Mouse (Mus musculus) kidney, embryonic 16.5 days (tissue): ENCODE measurements around the gene Npas3. TPM values are rescaled to one million over a fixed set of nuclear protein-coding genes. Genes with fewer than 3 reads are reported as not detected.

Experiments
- ATAC-seq: fragments of 200-750 bp; cut with Nextera tagmentation; 2 replicates; pipeline ENCODE4 v1.8.0; 2017; ENCODE audit warnings: moderate TSS enrichment; ENCODE audit not compliant: low FRiP score, low TSS enrichment
- H3K27ac ChIP-seq: fragments of 300-500 bp; sonication (generic); 2 replicates; pipeline ENCODE4 v1.5.1; 2014; ENCODE audit warnings: low read length
- H3K27me3 ChIP-seq: fragments of 300-500 bp; sonication (generic); 2 replicates; pipeline ENCODE4 v1.6.1; 2014; ENCODE audit warnings: low read length, control low read depth, mixed read lengths; ENCODE audit not compliant: insufficient read depth
- H3K36me3 ChIP-seq: fragments of 300-500 bp; sonication (generic); 2 replicates; pipeline ENCODE4 v1.6.1; 2014; ENCODE audit warnings: low read length, control low read depth, mixed read lengths; ENCODE audit not compliant: insufficient read depth
- H3K4me1 ChIP-seq: fragments of 300-500 bp; sonication (generic); 2 replicates; pipeline ENCODE4 v1.6.1; 2014; ENCODE audit warnings: low read length, control low read depth, mixed read lengths; ENCODE audit not compliant: insufficient read depth
- H3K4me2 ChIP-seq: fragments of 300-500 bp; sonication (generic); replicated peaks from 2 replicates; pipeline ENCODE4 v1.6.1; 2014; ENCODE audit warnings: low read depth, low read length
- H3K4me3 ChIP-seq: fragments of 300-500 bp; sonication (generic); 2 replicates; pipeline ENCODE4 v1.5.1; 2014; ENCODE audit warnings: mild to moderate bottlenecking, low read length
- H3K9ac ChIP-seq: fragments of 300-500 bp; sonication (generic); replicated peaks from 2 replicates; pipeline ENCODE4 v1.6.1; 2014; ENCODE audit warnings: low read length
- H3K9me3 ChIP-seq: fragments of 300-500 bp; sonication (generic); 2 replicates; pipeline ENCODE4 v1.6.1; 2016; ENCODE audit warnings: low read length, control low read depth
- WGBS: fragments of 180-500 bp; shearing (Covaris S2); extraction: QIAGEN DNeasy Blood & Tissue Kit; methylation state at CpG from one replicate; pipeline ENCODE4 v1.1.7; 2014; 5-methylcytosine and 5-hydroxymethylcytosine counted together
- polyA plus RNA-seq: library from polyadenylated mRNA; unstranded; fragments of >200 nt; fragmentation: Nextera tagmentation; extraction: Ambion mirVana; gene quantifications from 2 replicates; pipeline ENCODE4 v1.2.1, GENCODE M21; 2015

The Npas3 gene
- polyA plus RNA-seq, 1 experiment from 2014 or later, result 0.92 TPM

DNA sequence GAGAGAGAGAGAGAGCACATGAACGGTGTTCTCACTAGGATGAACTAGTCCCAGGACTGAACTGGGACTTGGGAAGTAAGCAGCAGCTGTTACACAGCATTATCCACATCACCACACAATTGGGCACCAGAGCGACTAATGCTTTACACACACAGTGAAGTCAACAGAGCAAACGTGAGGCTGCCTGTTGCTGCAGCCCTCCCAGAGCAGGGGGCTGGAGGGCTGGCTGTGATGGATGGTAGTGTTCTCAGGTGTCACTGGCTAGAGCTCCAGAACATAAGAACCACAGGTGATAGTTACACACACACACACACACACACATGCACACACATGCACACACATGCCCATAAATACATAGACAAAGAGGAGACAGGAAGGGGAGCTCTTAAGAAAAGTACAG, 626.7 kb downstream of the Npas3 start:
- WGBS, result 35% methylated on average over 3 of the region's 3 CpGs

DNA sequence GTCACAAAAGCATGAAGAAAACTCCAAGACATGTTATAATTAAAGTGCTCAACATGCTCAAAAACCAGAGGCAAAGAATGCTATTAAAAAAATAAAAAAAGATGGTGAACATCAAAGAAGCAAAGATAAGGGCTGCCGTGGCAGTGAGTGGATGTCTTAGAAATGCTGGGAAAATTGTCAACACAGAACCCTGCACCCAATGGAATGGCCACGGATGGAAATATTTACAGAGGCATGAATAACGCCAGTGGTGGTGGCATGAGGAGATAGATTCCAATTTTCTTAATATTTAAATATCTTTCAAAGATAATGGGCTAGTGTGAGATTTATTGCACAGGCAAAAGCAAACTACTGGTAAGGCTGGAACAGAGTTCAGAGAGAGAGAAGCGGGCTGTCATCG, 628.2 kb downstream of the Npas3 start:
- no peaks in the 10 kb centered on the region for H3K4me1 ChIP-seq
- H3K27me3 ChIP-seq, result no peaks in the 10 kb centered on the region; the same call in 1 of the 2 replicates
- no peaks in the 10 kb centered on the region for H3K36me3 ChIP-seq
- no peak overlapping the region for H3K4me2 ChIP-seq
- no peak overlapping the region for H3K9ac ChIP-seq
- no peak for ATAC-seq
- H3K27ac ChIP-seq, result no peak overlapping the region
- WGBS, result 62% methylated on average over 5 of the region's 5 CpGs
- H3K9me3 ChIP-seq, result no peaks in the 10 kb centered on the region
- no peak overlapping the region for H3K4me3 ChIP-seq

More for the DNA sequence above, 626.7 kb downstream of the Npas3 start:
- Histone ChIP-seq H3K9me3 (no peaks in the 10 kb centered on the region), H3K4me3 (no peak overlapping the region), H3K36me3 (no peaks in the 10 kb centered on the region), H3K9ac (no peak overlapping the region), H3K27me3 (no peaks in the 10 kb centered on the region; the same call in 1 of the 2 replicates), H3K4me1 (no peaks in the 10 kb centered on the region), H3K4me2 (no peak overlapping the region), H3K27ac (no peak overlapping the region)
- ATAC-seq, result peak; percentile 69; the same call in 1 of the 2 replicates

DNA sequence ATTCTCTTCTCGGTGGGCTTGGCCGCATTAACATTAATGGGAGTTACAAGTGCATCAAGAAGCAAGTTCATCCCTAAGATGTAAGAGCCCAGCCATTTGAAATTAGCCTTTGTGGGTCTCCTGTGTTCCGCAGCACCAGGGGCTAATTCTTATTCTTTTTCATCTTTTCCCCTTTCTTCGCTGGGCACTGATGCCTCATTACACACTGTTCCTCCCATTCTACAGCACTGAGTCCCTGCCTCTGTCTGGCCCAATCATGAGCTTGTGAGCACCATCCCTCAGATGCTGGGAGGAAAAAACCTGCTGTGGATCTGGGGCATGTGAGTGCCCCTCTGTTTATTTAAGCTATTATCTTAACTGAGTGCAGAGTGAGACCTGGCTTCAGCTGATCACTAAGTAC, 633.2 kb downstream of the Npas3 start:
- ATAC-seq, result no peak
- H3K36me3 ChIP-seq, result no peaks in the 10 kb centered on the region
- H3K4me2 ChIP-seq, result no peak overlapping the region
- H3K27me3 ChIP-seq, result no peaks in the 10 kb centered on the region
- no peak overlapping the region for H3K4me3 ChIP-seq
- no peaks in the 10 kb centered on the region for H3K4me1 ChIP-seq
- H3K9me3 ChIP-seq, result no peaks in the 10 kb centered on the region
- WGBS, result 90% methylated on average over 4 of the region's 4 CpGs
- H3K27ac ChIP-seq, result no peak overlapping the region
- no peak overlapping the region for H3K9ac ChIP-seq

DNA sequence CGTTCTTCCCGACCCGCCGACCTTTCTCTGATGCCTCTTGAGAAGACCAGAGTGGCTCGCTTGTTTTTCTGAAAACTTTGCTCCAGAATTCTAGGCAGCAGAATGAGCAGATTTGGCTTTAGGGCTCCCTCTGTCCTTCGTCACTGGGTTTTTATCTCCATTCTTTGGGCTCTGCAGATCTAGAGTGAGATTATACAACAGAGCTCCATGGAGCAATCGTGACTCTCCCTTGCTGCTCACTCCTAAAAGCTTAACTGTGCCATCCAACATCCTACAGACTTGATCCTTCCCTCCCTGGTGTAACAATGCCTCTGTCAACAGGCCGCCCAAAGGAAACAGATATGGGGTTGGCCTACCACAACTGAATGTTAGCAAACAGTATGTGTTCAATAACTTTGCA, 634.4 kb downstream of the Npas3 start:
- no peaks in the 10 kb centered on the region for H3K4me1 ChIP-seq
- no peak overlapping the region for H3K27ac ChIP-seq
- no peak overlapping the region for H3K4me2 ChIP-seq
- H3K36me3 ChIP-seq, result no peaks in the 10 kb centered on the region
- no peak overlapping the region for H3K4me3 ChIP-seq
- no peak for ATAC-seq
- WGBS, result 81% methylated on average over 8 of the region's 8 CpGs
- no peak overlapping the region for H3K9ac ChIP-seq
- H3K27me3 ChIP-seq, result no peaks in the 10 kb centered on the region
- no peaks in the 10 kb centered on the region for H3K9me3 ChIP-seq

DNA sequence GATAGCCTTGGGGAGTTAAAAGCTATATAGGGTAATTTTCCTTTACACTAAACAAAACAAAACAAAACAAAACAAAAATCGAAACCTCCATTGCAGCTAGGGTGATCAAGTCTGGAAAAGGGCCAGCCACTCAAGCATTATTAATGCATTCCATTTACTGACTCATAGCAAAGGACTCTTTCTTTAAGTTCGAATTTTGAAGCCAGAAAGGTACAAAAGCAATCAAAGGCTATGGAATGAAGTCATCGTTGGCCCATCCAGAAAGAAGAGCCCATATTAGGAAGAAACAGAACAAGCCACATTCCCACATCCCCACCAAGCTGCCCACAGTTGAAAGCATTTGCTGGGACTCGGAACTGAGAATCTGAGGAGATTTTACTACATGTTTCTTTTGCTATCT, 640.1 kb downstream of the Npas3 start:
- Histone ChIP-seq H3K27ac (no peak overlapping the region), H3K36me3 (no peaks in the 10 kb centered on the region), H3K27me3 (no peaks in the 10 kb centered on the region), H3K4me3 (no peak overlapping the region), H3K4me2 (no peak overlapping the region), H3K4me1 (no peaks in the 10 kb centered on the region), H3K9me3 (no peaks in the 10 kb centered on the region), H3K9ac (no peak overlapping the region)
- no peak for ATAC-seq
- WGBS, result 74% methylated on average over 4 of the region's 4 CpGs

DNA sequence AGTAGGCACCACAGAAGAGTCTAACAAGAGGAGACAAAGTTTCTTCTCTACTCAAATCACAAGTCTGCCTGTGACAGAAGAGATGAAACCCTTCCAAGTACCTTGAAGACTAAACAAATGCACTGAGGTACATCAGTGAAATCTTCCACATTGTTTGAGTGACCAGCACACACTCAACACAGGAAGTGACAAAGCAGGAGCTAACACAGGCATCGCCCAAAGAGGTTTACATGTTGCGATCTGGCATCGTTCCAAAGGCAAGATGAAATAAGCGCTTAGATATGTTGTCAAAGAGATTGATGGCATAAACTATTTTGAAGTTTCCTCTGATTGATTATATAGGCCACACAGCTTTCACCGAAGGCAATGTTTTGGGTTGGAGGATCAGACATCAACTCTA, 647.4 kb downstream of the Npas3 start:
- Histone ChIP-seq H3K27me3 (no peaks in the 10 kb centered on the region), H3K4me3 (no peak overlapping the region), H3K9ac (no peak overlapping the region), H3K9me3 (no peaks in the 10 kb centered on the region), H3K36me3 (no peaks in the 10 kb centered on the region), H3K4me1 (no peaks in the 10 kb centered on the region), H3K27ac (no peak overlapping the region), H3K4me2 (no peak overlapping the region)
- no peak for ATAC-seq
- 87% methylated on average over 5 of the region's 5 CpGs for WGBS

DNA sequence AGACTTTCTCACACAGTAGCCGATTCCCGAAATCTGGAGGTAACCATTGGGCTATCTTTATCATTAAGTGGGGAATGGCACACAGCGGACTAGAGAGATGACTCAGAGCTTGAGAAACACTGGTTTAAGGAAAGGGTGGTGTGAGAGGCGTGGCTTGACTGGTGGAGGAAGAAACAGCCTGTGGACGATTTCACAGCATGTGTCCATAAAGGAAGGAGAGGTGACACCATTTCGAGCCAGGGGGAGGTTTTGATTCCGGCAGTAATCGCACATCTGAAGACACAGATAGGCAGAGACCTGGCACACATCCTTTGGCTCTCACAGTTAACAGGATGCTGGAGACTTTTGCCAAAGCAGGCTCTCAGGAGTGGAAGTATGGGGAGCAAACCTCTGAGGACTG, 660.3 kb downstream of the Npas3 start:
- H3K36me3 ChIP-seq, result no peaks in the 10 kb centered on the region
- H3K9me3 ChIP-seq, result no peaks in the 10 kb centered on the region
- no peak overlapping the region for H3K4me3 ChIP-seq
- H3K9ac ChIP-seq, result no peak overlapping the region
- no peaks in the 10 kb centered on the region for H3K4me1 ChIP-seq
- H3K27me3 ChIP-seq, result no peaks in the 10 kb centered on the region
- no peak overlapping the region for H3K27ac ChIP-seq
- WGBS, result 78% methylated on average over 8 of the region's 8 CpGs
- ATAC-seq, result no peak
- no peak overlapping the region for H3K4me2 ChIP-seq

DNA sequence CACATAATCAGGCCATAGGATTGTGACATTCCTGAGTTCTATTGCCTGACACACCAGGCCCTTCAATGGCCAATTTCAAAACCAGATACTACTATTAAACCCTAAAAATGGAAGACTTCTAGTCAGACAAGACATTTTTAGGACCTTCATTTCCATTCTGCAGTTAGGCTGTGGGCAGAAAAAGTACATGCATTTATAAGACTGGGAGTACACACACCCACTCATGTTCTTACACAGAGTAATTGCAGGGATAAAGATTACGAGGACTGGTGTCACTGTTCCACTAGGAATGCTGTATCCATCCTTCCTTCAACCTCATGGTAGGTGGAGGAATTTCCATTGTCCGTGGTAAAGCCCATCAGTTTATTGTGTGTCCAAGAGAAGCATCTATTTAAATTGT, 661.7 kb downstream of the Npas3 start:
- WGBS, result 82% methylated on average over 2 of the region's 2 CpGs
- Histone ChIP-seq H3K4me2 (no peak overlapping the region), H3K27ac (no peak overlapping the region), H3K4me1 (no peaks in the 10 kb centered on the region), H3K4me3 (no peak overlapping the region), H3K27me3 (no peaks in the 10 kb centered on the region), H3K9ac (no peak overlapping the region), H3K9me3 (no peaks in the 10 kb centered on the region), H3K36me3 (no peaks in the 10 kb centered on the region)
- no peak for ATAC-seq

DNA sequence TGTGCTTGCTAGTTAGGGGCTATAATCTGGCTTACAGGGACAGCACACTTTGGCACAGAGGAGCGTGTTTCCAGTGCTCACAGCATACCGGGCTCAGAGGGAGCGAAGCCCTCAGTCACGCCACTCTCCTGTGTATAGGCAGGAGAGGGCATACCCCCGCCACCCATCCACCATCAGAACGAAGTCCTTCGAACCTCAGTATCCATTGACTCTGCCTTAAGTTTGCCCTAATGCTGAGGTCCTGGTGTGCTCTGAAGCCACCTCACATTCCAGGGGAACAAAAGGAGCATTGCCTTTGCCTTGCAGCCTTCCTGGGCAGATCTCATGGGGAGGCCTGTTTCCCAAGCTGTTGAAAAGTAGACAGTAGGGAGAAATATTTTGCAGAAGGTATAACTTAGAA, 673.7 kb downstream of the Npas3 start:
- 93% methylated on average over 7 of the region's 7 CpGs for WGBS

DNA sequence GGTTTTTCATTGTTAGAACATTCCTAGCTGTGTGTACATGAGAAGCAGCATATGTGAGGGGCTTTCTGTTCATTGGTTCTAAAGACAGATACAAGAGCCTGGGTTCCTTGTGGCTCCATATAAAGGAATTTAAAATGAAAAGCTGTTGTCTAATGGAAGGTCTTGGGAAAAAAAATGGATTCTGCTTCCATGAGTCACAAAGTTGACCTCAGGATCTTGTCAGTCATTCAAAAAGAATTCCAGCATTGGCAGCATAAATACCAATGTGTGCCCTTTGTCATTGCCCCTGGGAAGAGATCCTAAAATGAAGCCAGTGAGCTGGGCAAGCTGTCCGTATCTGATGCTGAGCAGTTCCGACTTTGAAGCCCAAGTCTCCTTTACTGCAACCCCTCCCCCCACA, 700.3 kb downstream of the Npas3 start:
- no peak overlapping the region for H3K9ac ChIP-seq
- 74% methylated on average over 2 of the region's 2 CpGs for WGBS
- no peak overlapping the region for H3K4me3 ChIP-seq
- H3K9me3 ChIP-seq, result no peaks in the 10 kb centered on the region
- H3K4me2 ChIP-seq, result no peak overlapping the region
- ATAC-seq, result no peak
- H3K36me3 ChIP-seq, result no peaks in the 10 kb centered on the region
- no peaks in the 10 kb centered on the region for H3K4me1 ChIP-seq
- H3K27me3 ChIP-seq, result no peaks in the 10 kb centered on the region
- no peak overlapping the region for H3K27ac ChIP-seq

More for the DNA sequence above, 673.7 kb downstream of the Npas3 start:
- ATAC-seq, result no peak
- Histone ChIP-seq H3K27me3 (no peaks in the 10 kb centered on the region), H3K36me3 (no peaks in the 10 kb centered on the region), H3K9me3 (no peaks in the 10 kb centered on the region), H3K4me1 (no peaks in the 10 kb centered on the region), H3K4me2 (no peak overlapping the region), H3K27ac (no peak overlapping the region), H3K4me3 (no peak overlapping the region), H3K9ac (no peak overlapping the region)

DNA sequence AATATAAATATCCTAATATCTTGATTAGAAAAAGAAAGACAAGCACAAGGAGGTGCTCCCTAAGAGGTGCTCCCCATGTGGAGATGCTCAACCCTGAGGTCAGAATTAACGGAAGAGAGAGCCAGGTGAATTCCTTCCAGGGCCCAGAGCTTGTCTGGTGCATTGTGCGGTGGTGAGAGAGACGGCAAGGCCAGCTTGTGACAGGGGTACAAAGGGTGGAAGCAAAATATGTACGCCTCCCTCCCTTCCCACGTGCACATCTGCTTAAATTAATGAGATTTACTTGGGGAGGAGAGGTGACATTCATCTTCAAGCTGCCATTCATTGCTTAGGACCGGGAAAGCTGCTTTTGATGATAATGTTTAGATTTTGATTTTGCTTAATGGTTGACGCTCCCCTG, 713.5 kb downstream of the Npas3 start:
- Histone ChIP-seq H3K27me3 (no peaks in the 10 kb centered on the region), H3K36me3 (no peaks in the 10 kb centered on the region), H3K4me3 (no peak overlapping the region), H3K27ac (no peak overlapping the region), H3K9me3 (no peaks in the 10 kb centered on the region), H3K4me2 (no peak overlapping the region), H3K9ac (no peak overlapping the region), H3K4me1 (no peaks in the 10 kb centered on the region)
- WGBS, result 48% methylated on average over 7 of the region's 7 CpGs
- ATAC-seq, result no peak
